Mouse (Mus musculus): ENCODE results near the gene Cyp2j7. TPM values are rescaled to one million over a fixed set of nuclear protein-coding genes. Genes with fewer than 3 reads are reported as not detected.
"Not testable (repeated sequence)": the region's sequence is repeated elsewhere in the genome, so short reads cannot be mapped to it uniquely, and the experiment has no call there.

The Cyp2j7 gene
- total RNA-seq (2022): under 1 TPM in 2 of 4 experiments, not detected in 2; 0.23 to 0.26 TPM

DNA sequence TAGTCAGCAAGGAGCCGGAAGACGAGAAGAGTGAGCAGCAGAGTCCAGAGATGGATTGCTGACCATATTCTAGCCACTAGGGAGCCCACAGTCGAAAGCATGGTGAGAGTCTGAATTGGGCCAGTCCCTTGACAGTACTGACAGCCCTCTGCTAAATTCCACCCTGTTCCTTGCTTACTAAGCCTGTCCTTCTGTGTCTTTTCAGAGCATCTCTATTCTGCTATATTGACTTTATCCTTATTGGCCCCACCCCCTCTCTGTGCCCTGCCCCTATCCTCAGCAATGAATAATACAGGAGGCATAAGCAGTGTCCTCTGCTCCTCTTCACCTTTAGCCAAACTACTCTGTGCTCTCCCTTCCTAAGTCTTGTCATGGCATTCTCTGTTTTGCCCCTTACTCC, at the start of gene Cyp2j7:
TSS of gene Cyp2j7 (minus strand) at position 101 of the 400 bp plus-strand sequence.
- DNase-seq (ENCODE audit: low spot score in 2 of 2): no peak

GRCm38 (mm10) chr4:96276896-96277295, 40.4 kb upstream of the Cyp2j7 start:
- DNase-seq (ENCODE audit: low spot score in 2 of 2): not testable (repeated sequence)

GRCm38 (mm10) chr4:96273907-96274306, 37.4 kb upstream of the Cyp2j7 start:
- DNase-seq (ENCODE audit: low spot score in 2 of 2): peak; percentile 20 to 44

DNA sequence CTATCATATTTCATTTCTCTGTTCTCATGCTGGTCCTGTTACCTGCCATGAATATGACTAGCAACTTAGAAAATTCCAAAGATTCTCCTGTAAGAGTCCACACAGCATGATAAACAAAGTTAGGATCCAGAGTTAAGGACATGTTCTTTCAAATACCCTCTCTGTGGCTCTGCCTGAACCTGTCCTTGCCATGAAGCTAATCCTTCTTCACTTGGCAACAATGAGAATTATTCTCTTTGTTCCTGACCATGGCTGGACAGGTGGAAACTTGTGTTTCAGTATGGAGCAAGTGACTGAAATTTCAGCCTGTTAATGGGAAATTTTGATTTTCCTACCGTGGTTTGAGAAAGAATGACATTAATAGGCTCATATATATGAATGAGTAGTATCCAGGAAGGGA, 39.8 kb downstream of the Cyp2j7 start:
- no peak for DNase-seq (ENCODE audit: low spot score in 2 of 2)

DNA sequence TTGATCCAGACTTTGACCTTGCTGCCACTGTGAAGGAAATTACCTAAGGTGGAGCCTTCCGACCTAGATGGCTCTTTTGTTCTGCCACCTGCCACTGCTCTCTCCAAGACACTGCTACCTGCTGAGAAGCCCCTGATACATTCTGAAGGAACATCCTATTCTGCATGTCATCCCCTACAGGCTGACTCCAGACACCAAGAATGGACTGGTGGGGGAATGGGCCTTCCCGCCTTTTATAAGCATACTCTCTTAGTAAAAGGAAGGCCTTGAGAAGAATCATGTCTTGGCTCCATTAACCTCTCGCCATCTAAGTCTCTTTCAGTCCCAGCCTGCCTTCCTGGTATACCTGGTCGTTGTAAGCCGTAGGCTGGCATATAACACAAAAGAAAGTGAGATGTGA, 47.1 kb downstream of the Cyp2j7 start:
- DNase-seq (ENCODE audit: low spot score in 2 of 2): not testable (repeated sequence)

DNA sequence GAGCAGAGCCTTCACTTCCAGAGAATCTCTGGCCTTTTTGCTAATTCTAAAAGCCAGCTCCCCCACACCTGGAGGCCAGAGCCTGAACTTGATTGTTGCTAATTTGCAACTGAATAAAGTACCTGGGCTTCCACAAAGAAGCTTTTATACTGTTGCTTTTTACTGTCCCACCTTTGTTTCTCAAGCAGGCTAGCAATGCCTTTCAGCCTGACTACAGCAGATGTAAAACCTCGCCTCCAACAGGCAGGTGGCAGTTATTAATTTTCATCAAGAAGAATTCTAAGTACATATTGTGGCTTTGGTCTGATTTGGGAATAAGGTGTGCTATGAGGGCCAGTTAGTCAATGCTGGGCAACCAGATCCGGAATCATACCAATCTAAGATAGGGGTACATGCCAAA, 47.8 kb downstream of the Cyp2j7 start:
- not testable (repeated sequence) for DNase-seq (ENCODE audit: low spot score in 2 of 2)

- DNase-seq (ENCODE audit: low spot score in 2 of 2): not testable (repeated sequence)
Observed at GRCm38 (mm10) chr4:96188146-96188545, 48.3 kb downstream of the Cyp2j7 start.

GRCm38 (mm10) chr4:96184716-96185115, 51.7 kb downstream of the Cyp2j7 start:
- DNase-seq (ENCODE audit: low spot score in 2 of 2): not testable (repeated sequence)

DNA sequence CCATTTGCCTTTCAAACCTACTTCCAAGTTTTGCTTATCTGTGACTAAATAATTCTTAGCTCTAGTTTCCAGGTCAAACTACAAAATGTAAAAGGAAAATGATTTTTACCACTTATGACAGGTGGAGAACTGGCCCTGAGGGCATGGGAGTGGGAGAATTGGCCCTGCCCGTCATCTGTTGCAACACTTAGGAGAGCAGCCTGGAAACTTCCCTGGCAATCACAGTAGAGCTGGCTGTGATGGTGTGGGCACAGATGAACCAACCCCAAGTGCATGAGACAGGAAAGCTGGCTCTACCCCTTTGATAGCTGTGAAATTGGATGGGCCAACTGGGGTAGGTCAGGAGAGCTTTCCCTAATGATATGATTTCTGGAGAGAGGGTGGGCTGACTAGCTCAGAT, 73.6 kb downstream of the Cyp2j7 start:
- DNase-seq (ENCODE audit: low spot score in 2 of 2): no peak

GRCm38 (mm10) chr4:96161575-96161974, 74.9 kb downstream of the Cyp2j7 start:
- DNase-seq (ENCODE audit: low spot score in 2 of 2): no peak

Other genes starting within 250 kb of the Cyp2j7 start
- 1 to 10 TPM; 1.5 to 1.7 (median 1.6) TPM for gene Cyp2j13, start 159.1 kb downstream of the Cyp2j7 start, total RNA-seq (2022)
- 1 to 10 TPM; 5.1 to 7.2 (median 5.7) TPM for gene Cyp2j12, start 95.5 kb downstream of the Cyp2j7 start, total RNA-seq (2022)
- gene Cyp2j11, start 112.0 kb upstream of the Cyp2j7 start, total RNA-seq (2022): under 1 TPM; 0.19 to 0.50 (median 0.38) TPM

Measured in left cerebral cortex, adult 8-10 months (tissue).